Mouse (Mus musculus) cortical plate, adult 2 months (tissue): ENCODE measurements around the gene Inhbc. TPM values are rescaled to one million over a fixed set of nuclear protein-coding genes. Genes with fewer than 3 reads are reported as not detected.

Source experiments
- H3K27ac ChIP-seq: fragments of 200-500 bp; 2 replicates; pipeline ENCODE4 v1.5.1; 2012; ENCODE audit warnings: low read length, control low read depth, inconsistent platforms; ENCODE audit not compliant: insufficient read depth
- H3K4me1 ChIP-seq: fragments of 200-500 bp; 2 replicates; pipeline ENCODE4 v1.6.1; 2011; ENCODE audit warnings: low read length; ENCODE audit not compliant: control insufficient read depth, insufficient read depth
- H3K4me3 ChIP-seq: fragments of 200-500 bp; 2 replicates; pipeline ENCODE4 v1.5.1; 2011; ENCODE audit warnings: mild to moderate bottlenecking, low read length, control low read depth; ENCODE audit not compliant: insufficient read depth
- CTCF ChIP-seq: fragments of 200-500 bp; IDR thresholded peaks from 2 replicates; pipeline ENCODE4 v1.5.1; 2011; ENCODE audit warnings: mild to moderate bottlenecking, control low read depth, low read length; ENCODE audit not compliant: insufficient read depth; ENCODE audit errors: extremely low read depth
- POLR2A ChIP-seq: fragments of 200-500 bp; IDR thresholded peaks from 2 replicates; pipeline ENCODE4 v1.6.1; 2011; ENCODE audit warnings: mild to moderate bottlenecking, low read length, control low read depth; ENCODE audit not compliant: insufficient read depth; ENCODE audit errors: extremely low read depth
- polyA plus RNA-seq: library from polyadenylated mRNA; depleted of rRNA; stranded (reverse); fragments of >200 nt; gene quantifications from 2 replicates; pipeline ENCODE4 v1.2.3, GENCODE M21; 2012; rRNA removed

The Inhbc gene
- not detected in 2 replicates for polyA plus RNA-seq

GRCm38 (mm10) chr10:127369834-127370820, at the start of gene Inhbc:
Inhbc (minus strand) TSS chr10:127370431.
- no peak for TF ChIP-seq CTCF
- TF ChIP-seq POLR2A: no peak
- H3K4me3 ChIP-seq: no peak within 1 kb of the TSS
- no peak within 1 kb of the TSS for H3K27ac ChIP-seq
- H3K4me1 ChIP-seq: peaks cover 2% of the 10 kb centered on the region; the same call in 1 of the 2 replicates

- Histone ChIP-seq H3K4me1 (peaks cover 2% of the 10 kb centered on the region; the same call in 1 of the 2 replicates), H3K4me3 (no peak overlapping the region), H3K27ac (no peak overlapping the region)
- TF ChIP-seq CTCF: no peak
- TF ChIP-seq POLR2A: no peak
These were observed 43.9 kb upstream of the Inhbc start for GRCm38 (mm10) chr10:127414141-127414540.

GRCm38 (mm10) chr10:127413585-127413984, 43.4 kb upstream of the Inhbc start:
- peaks cover 2% of the 10 kb centered on the region; the same call in 1 of the 2 replicates for H3K4me1 ChIP-seq
- H3K4me3 ChIP-seq: no peak overlapping the region
- TF ChIP-seq POLR2A: no peak
- no peak for TF ChIP-seq CTCF
- H3K27ac ChIP-seq: no peak overlapping the region

GRCm38 (mm10) chr10:127412776-127413175, 42.5 kb upstream of the Inhbc start:
- no peak overlapping the region for H3K27ac ChIP-seq
- peaks cover 2% of the 10 kb centered on the region; the same call in 1 of the 2 replicates for H3K4me1 ChIP-seq
- TF ChIP-seq POLR2A: no peak
- H3K4me3 ChIP-seq: no peak overlapping the region

GRCm38 (mm10) chr10:127412101-127412500, 41.9 kb upstream of the Inhbc start:
- TF ChIP-seq POLR2A (no peak), CTCF (no peak)
- no peak overlapping the region for H3K27ac ChIP-seq
- peaks cover 2% of the 10 kb centered on the region; the same call in 1 of the 2 replicates for H3K4me1 ChIP-seq
- H3K4me3 ChIP-seq: no peak overlapping the region

- Histone ChIP-seq H3K27ac (no peak overlapping the region), H3K4me3 (no peak overlapping the region), H3K4me1 (peaks cover 2% of the 10 kb centered on the region; the same call in 1 of the 2 replicates)
- TF ChIP-seq POLR2A (no peak), CTCF (no peak)
These were observed 37.2 kb upstream of the Inhbc start for GRCm38 (mm10) chr10:127407391-127407790.

GRCm38 (mm10) chr10:127404701-127405100, 34.5 kb upstream of the Inhbc start:
- Histone ChIP-seq H3K27ac (no peak overlapping the region), H3K4me1 (no peaks in the 10 kb centered on the region), H3K4me3 (no peak overlapping the region)
- TF ChIP-seq CTCF (no peak), POLR2A (no peak)

GRCm38 (mm10) chr10:127391774-127392173, 21.5 kb upstream of the Inhbc start:
- no peak overlapping the region for H3K27ac ChIP-seq
- TF ChIP-seq CTCF (no peak), POLR2A (no peak)
- no peak overlapping the region for H3K4me3 ChIP-seq
- H3K4me1 ChIP-seq: no peaks in the 10 kb centered on the region; the same call in 1 of the 2 replicates

- TF ChIP-seq POLR2A (no peak), CTCF (no peak)
- Histone ChIP-seq H3K27ac (no peak overlapping the region), H3K4me1 (peaks cover 7% of the 10 kb centered on the region), H3K4me3 (peak overlapping the region; percentile 94; the same call in 1 of the 2 replicates)
These were observed 11.5 kb upstream of the Inhbc start for GRCm38 (mm10) chr10:127381743-127382134.
